Mouse (Mus musculus) liver, embryonic 14.5 days (tissue): ENCODE measurements around the gene Tmem8. TPM values are rescaled to one million over a fixed set of nuclear protein-coding genes. Genes with fewer than 3 reads are reported as not detected.
A peak's percentile ranks its signal among the peaks of the same experiment; 100 is the strongest.

Source experiments
- ATAC-seq: fragments of 200-750 bp; cut with Nextera tagmentation; 2 replicates; pipeline ENCODE4 v1.8.0; 2017; ENCODE audit warnings: moderate number of reproducible peaks, mild to moderate bottlenecking, moderate library complexity; ENCODE audit not compliant: insufficient read depth
- DNase-seq, 3 experiments: peaks; one replicate each; pipeline ENCODE4 v3.0.0-alpha.2; 2012 to 2013; ENCODE audit warnings: low read depth in 3 of 3, low spot score in 3 of 3
- H3K27ac ChIP-seq: fragments of 300-500 bp; sonication (generic); 2 replicates; pipeline ENCODE4 v1.5.1; 2014; ENCODE audit warnings: moderate library complexity, mild to moderate bottlenecking, control low read depth, inconsistent platforms
- H3K27me3 ChIP-seq: fragments of 300-500 bp; sonication (generic); 2 replicates; pipeline ENCODE4 v1.6.1; 2014; ENCODE audit warnings: mild to moderate bottlenecking, low read length, moderate library complexity; ENCODE audit not compliant: control insufficient read depth, insufficient read depth
- H3K36me3 ChIP-seq: fragments of 300-500 bp; sonication (generic); replicated peaks from 2 replicates; pipeline ENCODE4 v1.6.1; 2014; ENCODE audit warnings: low read depth; ENCODE audit not compliant: control insufficient read depth, insufficient read depth
- H3K4me1 ChIP-seq, 2 experiments: fragments of 200-500 bp in 1 of 2; fragments of 300-500 bp in 1 of 2; sonication (generic) in 1 of 2; replicated peaks; 2 replicates each; pipeline ENCODE4 v1.6.1; 2012 to 2014; ENCODE audit warnings: antibody characterized with exemption in 1 of 2, inconsistent platforms in 1 of 2, low read length in 1 of 2; ENCODE audit not compliant: control insufficient read depth in 2 of 2, insufficient read depth in 2 of 2
- H3K4me2 ChIP-seq: fragments of 300-500 bp; sonication (generic); 2 replicates; pipeline ENCODE4 v1.6.1; 2014; ENCODE audit warnings: low read depth, mild to moderate bottlenecking, control low read depth, moderate library complexity
- H3K4me3 ChIP-seq, 2 experiments: fragments of 200-500 bp in 1 of 2; fragments of 300-500 bp in 1 of 2; sonication (generic) in 1 of 2; 2 replicates each; pipeline ENCODE4 v1.5.1; 2012 to 2014; ENCODE audit warnings: low read depth in 2 of 2, low read length in 2 of 2, mild to moderate bottlenecking in 2 of 2, control low read depth in 1 of 2, inconsistent platforms in 1 of 2, moderate library complexity in 1 of 2; ENCODE audit not compliant: insufficient read depth in 1 of 2
- H3K9ac ChIP-seq: fragments of 300-500 bp; sonication (generic); replicated peaks from 2 replicates; pipeline ENCODE4 v1.6.1; 2014; ENCODE audit warnings: mild to moderate bottlenecking, control low read depth, moderate library complexity
- H3K9me3 ChIP-seq: fragments of 300-500 bp; sonication (generic); 2 replicates; pipeline ENCODE4 v1.6.1; 2016; ENCODE audit warnings: low read length, mixed read lengths; ENCODE audit not compliant: control insufficient read depth
- CTCF ChIP-seq: IDR thresholded peaks from 2 replicates; pipeline ENCODE4 v1.5.1; 2016; ENCODE audit warnings: antibody characterized with exemption, low read depth, control low read depth
- EP300 ChIP-seq: IDR thresholded peaks from 2 replicates; pipeline ENCODE4 v1.6.1; 2016; ENCODE audit warnings: antibody characterized with exemption, low read depth
- WGBS: fragments of 180-500 bp; shearing (Covaris S2); extraction: QIAGEN DNeasy Blood & Tissue Kit; methylation state at CpG from one replicate; pipeline ENCODE4 v1.1.7; 2014; ENCODE audit not compliant: insufficient replicate concordance; 5-methylcytosine and 5-hydroxymethylcytosine counted together
- polyA plus RNA-seq, 2 experiments: library from polyadenylated mRNA; depleted of rRNA in 1 of 2; stranded (reverse) in 1 of 2; unstranded in 1 of 2; fragments of >200 nt; fragmentation: Nextera tagmentation in 1 of 2; extraction: Ambion mirVana in 1 of 2; gene quantifications; 2 replicates each; pipeline versions ENCODE4 v1.2.1 to v1.2.3; 2012 to 2014

Gene Tmem8
- polyA plus RNA-seq, 2 experiments = 0.88 to 2.8 TPM

DNA sequence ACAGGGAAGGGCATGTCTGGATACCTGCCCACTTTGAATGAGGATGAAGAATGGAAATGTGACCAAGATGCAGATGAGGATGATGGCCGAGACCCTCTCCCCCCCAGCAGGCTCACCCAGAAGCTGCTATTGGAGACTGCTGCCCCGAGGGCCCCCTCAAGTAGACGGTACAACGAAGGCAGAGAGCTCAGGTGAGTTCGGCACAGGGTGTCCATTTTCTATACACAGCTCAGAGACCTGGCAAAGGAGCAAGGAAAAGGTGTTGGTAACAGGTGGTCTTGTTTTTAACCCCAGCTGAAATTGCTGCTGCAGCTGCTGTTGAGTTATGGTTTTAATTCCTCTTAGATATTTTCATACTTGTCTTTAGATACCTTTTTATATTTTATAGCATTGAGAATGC lies 30.3 kb downstream of the Tmem8 start:
- WGBS = 77% methylated on average over 5 of the region's 5 CpGs

GRCm38 (mm10) chr17:26149056-26149455 lies 36.0 kb downstream of the Tmem8 start:
- WGBS = 67% methylated on average over 2 of the region's 2 CpGs
- Histone ChIP-seq H3K9ac (no peak overlapping the region), H3K9me3 (no peaks in the 10 kb centered on the region), H3K4me2 (no peak overlapping the region), H3K4me1 (no peaks in the 10 kb centered on the region), H3K27me3 (no peaks in the 10 kb centered on the region), H3K27ac (no peak overlapping the region), H3K4me3 (no peak overlapping the region), H3K36me3 (peaks cover 2% of the 10 kb centered on the region)
- ATAC-seq (no peak), DNase-seq (no peak)
- TF ChIP-seq CTCF (peak; percentile 14; the same call in 1 of the 2 replicates), EP300 (no peak)

More for the DNA sequence above, 30.3 kb downstream of the Tmem8 start:
- Histone ChIP-seq H3K27ac (no peak overlapping the region), H3K4me1 (peaks cover 5 to 9% of the 10 kb centered on the region in 2 experiments), H3K9ac (no peak overlapping the region), H3K36me3 (peaks cover 15% of the 10 kb centered on the region), H3K9me3 (no peaks in the 10 kb centered on the region), H3K27me3 (no peaks in the 10 kb centered on the region), H3K4me2 (no peak overlapping the region), H3K4me3 (no peak overlapping the region)
- ATAC-seq (no peak), DNase-seq (no peak)
- no peak for TF ChIP-seq EP300
- no peak for TF ChIP-seq CTCF

- no peaks in the 10 kb centered on the region for H3K4me1 ChIP-seq
- ATAC-seq (no peak), DNase-seq (no peak)
- WGBS = 83% methylated on average over 2 of the region's 2 CpGs
- H3K9ac ChIP-seq = no peak overlapping the region
- H3K27ac ChIP-seq = no peak overlapping the region
- no peaks in the 10 kb centered on the region for H3K27me3 ChIP-seq
- H3K4me3 ChIP-seq = no peak overlapping the region
- no peak overlapping the region for H3K4me2 ChIP-seq
- peaks cover 2% of the 10 kb centered on the region for H3K36me3 ChIP-seq
- no peaks in the 10 kb centered on the region for H3K9me3 ChIP-seq
- no peak for TF ChIP-seq EP300
Observed at GRCm38 (mm10) chr17:26151886-26152630, 39.0 kb downstream of the Tmem8 start.

DNA sequence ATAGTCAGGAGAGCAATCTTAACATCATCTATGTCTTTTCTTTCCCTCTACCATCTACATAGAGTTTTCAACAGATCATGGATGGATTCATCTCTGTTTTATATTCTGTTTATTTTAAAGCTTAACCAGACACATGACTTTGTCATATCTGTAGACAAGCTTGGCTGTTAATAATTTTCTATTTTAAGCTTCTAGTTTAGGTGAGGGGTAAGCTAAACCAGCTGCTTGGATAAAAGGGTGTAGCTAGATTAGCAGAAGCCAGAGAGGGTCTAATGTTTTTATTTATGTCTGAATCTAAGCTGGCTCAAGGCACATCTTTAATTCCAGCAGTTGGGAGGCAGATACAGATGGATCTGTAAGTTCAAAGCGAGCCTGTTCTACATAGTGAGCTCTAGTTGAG lies 49.6 kb downstream of the Tmem8 start:
- no peak overlapping the region for H3K4me3 ChIP-seq
- ATAC-seq = no peak
- no peak overlapping the region for H3K27ac ChIP-seq
- no peaks in the 10 kb centered on the region for H3K36me3 ChIP-seq
- H3K27me3 ChIP-seq = no peaks in the 10 kb centered on the region
- H3K4me2 ChIP-seq = no peak overlapping the region
- TF ChIP-seq EP300 (no peak), CTCF (no peak)
- WGBS = 83% methylated on average over 1 of the region's 1 CpGs
- H3K9ac ChIP-seq = no peak overlapping the region
- no peaks in the 10 kb centered on the region for H3K9me3 ChIP-seq
- no peak for DNase-seq
- H3K4me1 ChIP-seq = no peaks in the 10 kb centered on the region

DNA sequence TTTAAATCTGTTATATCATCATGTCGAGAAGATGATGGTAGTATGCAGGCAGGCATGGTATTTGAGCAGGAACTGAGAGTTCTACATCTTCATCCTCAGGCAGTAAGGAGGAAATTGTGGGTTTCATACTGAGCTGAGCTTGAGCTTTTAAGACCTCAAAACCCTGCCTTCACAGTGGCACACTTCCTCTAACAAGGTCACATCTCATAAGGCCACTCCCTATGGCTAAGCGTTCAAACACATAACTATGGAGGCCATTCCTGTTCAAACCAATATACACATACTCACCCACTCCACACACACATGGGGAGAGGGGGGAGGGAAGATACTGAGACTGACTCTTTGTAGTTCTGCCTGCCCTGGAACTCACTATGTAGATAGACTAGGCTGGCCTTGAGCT lies 54.9 kb downstream of the Tmem8 start:
- ATAC-seq (no peak), DNase-seq (peak in 2 of 3 experiments; percentile 5 to 31)
- TF ChIP-seq CTCF = no peak
- no peak for TF ChIP-seq EP300
- H3K9ac ChIP-seq = no peak overlapping the region
- WGBS = 15% methylated on average over 2 of the region's 2 CpGs
- no peaks in the 10 kb centered on the region for H3K27me3 ChIP-seq
- H3K9me3 ChIP-seq = no peaks in the 10 kb centered on the region
- no peak overlapping the region for H3K27ac ChIP-seq
- H3K4me3 ChIP-seq = no peak overlapping the region
- no peak overlapping the region for H3K4me2 ChIP-seq
- no peaks in the 10 kb centered on the region for H3K36me3 ChIP-seq
- H3K4me1 ChIP-seq = no peaks in the 10 kb centered on the region

Other genes with a start within 250 kb of the Tmem8 start
- 22.1 and 23.1 TPM in 2 replicates for gene Mcrip2, start 244.5 kb upstream of the Tmem8 start, polyA plus RNA-seq (2012; rRNA removed)
- 44.0 and 44.9 TPM in 2 replicates for gene Mcrip2, start 244.5 kb upstream of the Tmem8 start, polyA plus RNA-seq (2014; fragmentation: Nextera tagmentation; extraction: Ambion mirVana)
- 45.3 and 47.6 TPM in 2 replicates for gene Mettl26, start 238.2 kb upstream of the Tmem8 start, polyA plus RNA-seq (2012; rRNA removed)
- gene Mettl26, start 238.2 kb upstream of the Tmem8 start, polyA plus RNA-seq (2014; fragmentation: Nextera tagmentation; extraction: Ambion mirVana) = 46.5 and 50.3 TPM in 2 replicates
- 0.54 and 0.71 TPM in 2 replicates for gene Wfikkn1, start 232.4 kb upstream of the Tmem8 start, polyA plus RNA-seq (2012; rRNA removed)
- gene Wfikkn1, start 232.4 kb upstream of the Tmem8 start, polyA plus RNA-seq (2014; fragmentation: Nextera tagmentation; extraction: Ambion mirVana) = 0.52 and 0.67 TPM in 2 replicates
- gene Rab40c, start 193.6 kb upstream of the Tmem8 start, polyA plus RNA-seq (2012; rRNA removed) = 6.4 and 7.8 TPM in 2 replicates
- gene Rab40c, start 193.6 kb upstream of the Tmem8 start, polyA plus RNA-seq (2014; fragmentation: Nextera tagmentation; extraction: Ambion mirVana) = 3.4 and 3.8 TPM in 2 replicates
- gene Pigq, start 168.4 kb upstream of the Tmem8 start, polyA plus RNA-seq (2012; rRNA removed) = 270 and 414 TPM in 2 replicates
- gene Pigq, start 168.4 kb upstream of the Tmem8 start, polyA plus RNA-seq (2014; fragmentation: Nextera tagmentation; extraction: Ambion mirVana) = 170 and 186 TPM in 2 replicates
- gene Nhlrc4, start 168.3 kb upstream of the Tmem8 start, polyA plus RNA-seq (2012; rRNA removed) = 4.3 and 8.9 TPM in 2 replicates
- 1.9 and 4.6 TPM in 2 replicates for gene Nhlrc4, start 168.3 kb upstream of the Tmem8 start, polyA plus RNA-seq (2014; fragmentation: Nextera tagmentation; extraction: Ambion mirVana)
- 0.16 and 0.24 TPM in 2 replicates for gene A930017K11Rik, start 160.7 kb upstream of the Tmem8 start, polyA plus RNA-seq (2012; rRNA removed)
- 0.13 and 0.37 TPM in 2 replicates for gene A930017K11Rik, start 160.7 kb upstream of the Tmem8 start, polyA plus RNA-seq (2014; fragmentation: Nextera tagmentation; extraction: Ambion mirVana)
- gene Capn15, start 127.5 kb upstream of the Tmem8 start, polyA plus RNA-seq (2012; rRNA removed) = 7.7 and 9.0 TPM in 2 replicates
- gene Capn15, start 127.5 kb upstream of the Tmem8 start, polyA plus RNA-seq (2014; fragmentation: Nextera tagmentation; extraction: Ambion mirVana) = 8.3 and 11.8 TPM in 2 replicates
- gene Rab11fip3, start 43.7 kb upstream of the Tmem8 start, polyA plus RNA-seq (2012; rRNA removed) = 2.1 and 2.3 TPM in 2 replicates
- gene Rab11fip3, start 43.7 kb upstream of the Tmem8 start, polyA plus RNA-seq (2014; fragmentation: Nextera tagmentation; extraction: Ambion mirVana) = 1.4 and 1.8 TPM in 2 replicates
- 6.2 and 6.8 TPM in 2 replicates for gene Decr2, start 23.0 kb upstream of the Tmem8 start, polyA plus RNA-seq (2012; rRNA removed)
- 5.5 and 6.5 TPM in 2 replicates for gene Decr2, start 23.0 kb upstream of the Tmem8 start, polyA plus RNA-seq (2014; fragmentation: Nextera tagmentation; extraction: Ambion mirVana)
- 46.2 and 52.2 TPM in 2 replicates for gene Nme4, start 17.7 kb upstream of the Tmem8 start, polyA plus RNA-seq (2012; rRNA removed)
- gene Nme4, start 17.7 kb upstream of the Tmem8 start, polyA plus RNA-seq (2014; fragmentation: Nextera tagmentation; extraction: Ambion mirVana) = 45.1 and 46.7 TPM in 2 replicates
- gene Mrpl28, start 10.2 kb downstream of the Tmem8 start, polyA plus RNA-seq (2012; rRNA removed) = 47.8 and 58.0 TPM in 2 replicates
- 121 and 129 TPM in 2 replicates for gene Mrpl28, start 10.2 kb downstream of the Tmem8 start, polyA plus RNA-seq (2014; fragmentation: Nextera tagmentation; extraction: Ambion mirVana)
- 6.5 and 8.7 TPM in 2 replicates for gene Axin1, start 25.4 kb downstream of the Tmem8 start, polyA plus RNA-seq (2012; rRNA removed)
- 3.8 and 6.0 TPM in 2 replicates for gene Axin1, start 25.4 kb downstream of the Tmem8 start, polyA plus RNA-seq (2014; fragmentation: Nextera tagmentation; extraction: Ambion mirVana)
- gene Pdia2, start 85.8 kb downstream of the Tmem8 start, polyA plus RNA-seq (2012; rRNA removed) = 22.0 and 25.9 TPM in 2 replicates
- 86.6 and 89.7 TPM in 2 replicates for gene Pdia2, start 85.8 kb downstream of the Tmem8 start, polyA plus RNA-seq (2014; fragmentation: Nextera tagmentation; extraction: Ambion mirVana)
- 0.35 and 0.48 TPM in 2 replicates for gene Rgs11, start 89.7 kb downstream of the Tmem8 start, polyA plus RNA-seq (2012; rRNA removed)
- 0.10 and 0.28 TPM in 2 replicates for gene Rgs11, start 89.7 kb downstream of the Tmem8 start, polyA plus RNA-seq (2014; fragmentation: Nextera tagmentation; extraction: Ambion mirVana)
- gene Arhgdig, start 94.5 kb downstream of the Tmem8 start, polyA plus RNA-seq (2012; rRNA removed) = 10.6 and 11.6 TPM in 2 replicates
- gene Arhgdig, start 94.5 kb downstream of the Tmem8 start, polyA plus RNA-seq (2014; fragmentation: Nextera tagmentation; extraction: Ambion mirVana) = 15.9 and 22.8 TPM in 2 replicates
- gene Fam234a, start 130.9 kb downstream of the Tmem8 start, polyA plus RNA-seq (2012; rRNA removed) = 5.9 and 6.6 TPM in 2 replicates
- 8.3 and 10.1 TPM in 2 replicates for gene Fam234a, start 130.9 kb downstream of the Tmem8 start, polyA plus RNA-seq (2014; fragmentation: Nextera tagmentation; extraction: Ambion mirVana)
- gene Luc7l, start 139.6 kb downstream of the Tmem8 start, polyA plus RNA-seq (2012; rRNA removed) = 15.6 and 21.4 TPM in 2 replicates
- 26.5 and 27.9 TPM in 2 replicates for gene Luc7l, start 139.6 kb downstream of the Tmem8 start, polyA plus RNA-seq (2014; fragmentation: Nextera tagmentation; extraction: Ambion mirVana)